Mouse (Mus musculus) fibroblast of lung, adult 2 months (primary cell): ENCODE results near the gene Slfn2.

Source experiments
- DNase-seq: peaks from one replicate; pipeline ENCODE4 v3.0.0-alpha.2; 2011; ENCODE audit warnings: low read depth

The Slfn2 gene

DNA sequence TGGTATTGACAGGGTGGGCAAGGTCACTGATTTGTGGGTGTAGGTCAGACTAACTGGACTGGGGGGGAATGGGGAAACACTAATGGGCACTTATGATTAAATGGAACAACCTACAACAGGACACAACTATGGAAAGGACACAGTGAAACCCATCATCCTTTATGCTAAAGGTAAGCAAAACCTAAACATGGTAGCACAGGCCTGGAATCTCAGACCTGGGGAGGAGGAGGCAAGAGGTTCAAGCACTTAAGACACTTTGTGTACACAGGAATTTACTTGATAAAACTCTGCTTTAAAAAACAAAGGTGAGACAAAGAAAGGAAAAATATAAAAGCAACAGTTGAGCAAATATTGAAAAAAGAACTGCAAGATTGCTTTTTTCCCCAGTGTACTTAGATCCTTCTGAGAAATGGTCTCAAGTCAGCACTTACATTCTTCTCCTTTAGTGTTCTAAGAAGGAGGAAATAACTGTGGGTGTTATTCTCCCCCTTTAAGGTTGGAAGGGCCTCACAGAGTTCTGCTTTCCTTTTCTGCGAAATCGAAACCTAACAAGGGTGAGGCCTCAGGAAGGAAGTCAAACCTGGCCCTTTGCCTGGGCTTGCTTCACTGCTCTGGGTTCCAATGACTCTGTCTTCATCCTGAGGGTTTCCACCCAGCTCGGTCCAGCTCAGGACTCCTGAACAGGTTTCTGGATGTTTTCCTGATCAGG lies 13.0 kb downstream of the Slfn2 start:
- no peak for DNase-seq

DNA sequence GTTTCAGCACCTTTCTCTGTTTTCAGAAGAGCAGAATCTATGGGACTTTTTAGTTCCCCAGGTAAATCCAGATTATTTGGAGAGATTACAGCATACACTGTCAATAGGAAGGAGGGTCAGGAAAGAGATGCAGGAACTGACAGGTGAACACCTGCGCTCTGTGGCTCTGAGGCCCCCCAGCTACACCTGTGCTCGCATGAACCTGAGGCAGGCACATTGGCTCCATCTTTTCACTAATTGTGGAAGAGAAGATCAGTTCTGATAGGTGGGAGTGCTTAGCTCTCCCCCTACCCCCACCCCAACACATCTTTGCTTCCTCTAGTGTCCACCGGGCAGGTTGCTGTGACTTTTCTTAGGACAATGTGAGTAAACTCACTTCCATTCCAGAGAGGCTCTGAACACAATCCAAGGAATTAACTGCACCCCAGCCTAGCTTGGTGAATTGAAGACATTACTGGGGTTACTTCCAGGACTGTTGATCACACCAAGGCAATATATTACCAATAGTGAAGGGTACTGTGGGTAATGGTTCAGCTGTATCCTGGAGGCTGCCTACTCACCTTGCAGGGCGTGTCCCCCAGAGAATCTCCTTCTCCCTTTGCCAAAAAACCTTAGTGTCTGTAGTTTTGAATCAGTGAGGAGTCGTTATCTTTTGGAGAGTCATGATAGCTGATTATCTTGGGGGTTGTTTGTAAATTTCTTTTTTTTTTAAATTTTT lies 13.7 kb downstream of the Slfn2 start:
- DNase-seq: no peak

DNA sequence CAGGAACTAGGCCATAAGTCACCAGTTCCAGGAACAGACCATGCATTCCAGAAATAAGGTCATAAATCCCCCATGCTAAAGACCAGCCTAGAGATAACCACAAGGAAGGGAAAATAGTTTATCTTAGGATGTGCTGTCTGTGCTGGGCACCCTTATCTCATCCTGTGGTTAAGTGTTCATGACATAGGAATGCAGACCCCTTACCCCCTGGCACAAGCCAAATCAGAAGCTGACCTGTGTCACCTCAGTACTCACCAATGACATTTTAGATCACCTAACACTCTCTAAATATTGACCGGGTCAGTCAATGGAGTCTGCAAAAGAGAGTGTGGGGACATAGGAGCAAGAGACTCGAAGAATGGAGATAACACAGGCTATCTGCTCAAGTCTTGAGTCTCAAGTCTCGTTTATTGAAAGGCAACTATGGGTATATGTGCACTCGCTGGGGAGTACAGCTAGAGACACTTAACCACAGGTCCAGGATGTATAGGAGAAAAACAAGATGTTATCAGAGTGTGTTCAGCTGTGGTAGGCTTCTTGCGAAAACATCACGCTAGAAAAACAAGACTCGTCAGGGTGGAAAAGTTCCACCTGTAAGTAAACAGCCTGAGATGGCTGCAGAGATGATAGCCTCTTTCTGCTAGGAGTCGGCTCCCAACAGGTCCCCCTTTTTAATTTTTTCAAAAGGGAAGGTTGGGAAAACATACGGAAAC lies 14.7 kb downstream of the Slfn2 start:
- DNase-seq: no peak

DNA sequence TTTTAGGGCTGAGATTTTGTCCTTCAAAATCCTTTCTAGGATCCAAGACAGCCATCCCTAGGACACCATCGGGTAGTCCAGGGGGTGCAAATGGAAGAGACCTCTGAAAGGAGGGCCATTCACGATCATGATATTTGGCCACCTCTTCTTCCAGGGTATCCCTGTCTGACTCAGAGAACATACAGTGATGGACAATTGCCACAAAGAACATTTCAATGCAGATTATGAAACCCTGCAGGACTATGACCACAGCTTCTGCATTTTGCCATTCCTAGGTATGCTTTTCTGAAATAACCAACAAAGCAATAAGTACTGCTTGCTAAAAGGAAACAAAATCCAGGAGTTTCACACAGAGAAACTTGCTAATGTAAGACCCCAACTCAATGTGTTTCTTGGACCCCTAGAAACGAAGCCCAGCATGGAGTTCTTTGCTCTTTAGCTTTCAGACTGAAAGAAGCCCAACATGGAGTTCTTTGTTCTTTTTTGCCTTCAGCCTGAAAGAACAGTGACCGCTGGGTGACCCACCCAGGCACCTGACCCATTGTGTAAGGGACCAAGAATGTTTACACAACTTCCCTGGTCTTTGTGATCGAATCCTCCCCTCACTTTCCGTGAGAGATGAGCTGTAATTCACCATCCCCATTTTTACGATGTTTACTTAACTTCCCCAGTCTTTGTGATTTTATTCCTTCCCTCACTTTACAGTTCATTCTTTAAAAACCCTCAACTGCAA lies 18.0 kb downstream of the Slfn2 start:
- no peak for DNase-seq

DNA sequence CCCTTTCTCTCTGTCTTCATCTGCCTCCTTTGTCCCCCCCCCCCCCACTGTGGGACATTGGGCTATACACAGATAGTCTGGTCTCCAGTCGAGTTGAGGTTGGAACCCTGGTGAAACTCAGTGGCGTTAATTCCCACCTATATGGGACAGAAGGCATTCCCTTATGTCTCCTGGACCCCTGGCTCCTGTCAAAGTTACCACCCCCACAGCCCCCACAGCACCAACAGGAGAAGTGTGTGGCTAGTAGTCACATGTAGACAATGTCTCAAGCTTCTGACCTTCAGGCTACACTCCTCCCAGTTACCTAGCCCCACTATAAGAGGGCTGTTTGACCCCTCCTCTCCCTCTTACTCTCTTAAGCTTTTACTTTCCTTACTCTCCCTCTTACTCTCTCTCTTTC lies 19.2 kb downstream of the Slfn2 start:
- no peak for DNase-seq

DNA sequence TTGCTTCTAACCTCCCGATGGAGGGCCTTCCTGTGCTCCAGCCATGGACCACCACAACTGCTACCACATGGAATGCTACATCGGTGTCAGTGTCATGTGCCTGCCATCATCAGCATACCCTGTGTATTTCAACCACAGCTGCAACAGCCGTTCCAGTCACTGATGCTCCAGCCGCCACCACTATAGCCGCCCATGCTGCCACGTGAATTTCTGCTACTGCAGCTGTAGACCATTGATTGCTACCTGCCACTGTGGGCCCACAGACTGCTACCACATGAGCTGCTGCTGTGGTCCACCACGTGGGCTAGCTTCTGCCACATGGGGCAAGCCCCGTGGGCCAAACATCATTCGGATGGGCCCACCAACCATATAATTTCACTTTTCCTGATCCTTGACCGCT lies 19.8 kb downstream of the Slfn2 start:
- no peak for DNase-seq

DNA sequence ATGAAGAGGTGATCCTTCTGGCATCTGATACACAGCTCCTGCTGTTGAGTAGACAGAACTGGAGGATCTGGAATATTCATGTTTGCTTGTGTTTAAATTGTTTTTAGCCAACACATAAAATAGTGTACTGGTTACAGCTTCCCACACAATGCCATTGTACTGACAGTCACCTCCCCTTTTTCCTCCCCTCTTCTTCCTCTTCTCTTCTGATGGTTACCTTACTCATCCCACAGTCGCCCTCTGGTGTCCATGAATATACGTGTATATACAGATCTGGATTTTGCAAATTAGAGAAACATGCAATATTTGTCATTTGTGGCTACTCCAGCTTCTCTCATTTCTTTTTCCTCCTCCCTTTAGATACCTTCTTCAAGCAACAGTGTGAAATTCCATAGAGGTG lies 50.2 kb downstream of the Slfn2 start:
- no peak for DNase-seq

DNA sequence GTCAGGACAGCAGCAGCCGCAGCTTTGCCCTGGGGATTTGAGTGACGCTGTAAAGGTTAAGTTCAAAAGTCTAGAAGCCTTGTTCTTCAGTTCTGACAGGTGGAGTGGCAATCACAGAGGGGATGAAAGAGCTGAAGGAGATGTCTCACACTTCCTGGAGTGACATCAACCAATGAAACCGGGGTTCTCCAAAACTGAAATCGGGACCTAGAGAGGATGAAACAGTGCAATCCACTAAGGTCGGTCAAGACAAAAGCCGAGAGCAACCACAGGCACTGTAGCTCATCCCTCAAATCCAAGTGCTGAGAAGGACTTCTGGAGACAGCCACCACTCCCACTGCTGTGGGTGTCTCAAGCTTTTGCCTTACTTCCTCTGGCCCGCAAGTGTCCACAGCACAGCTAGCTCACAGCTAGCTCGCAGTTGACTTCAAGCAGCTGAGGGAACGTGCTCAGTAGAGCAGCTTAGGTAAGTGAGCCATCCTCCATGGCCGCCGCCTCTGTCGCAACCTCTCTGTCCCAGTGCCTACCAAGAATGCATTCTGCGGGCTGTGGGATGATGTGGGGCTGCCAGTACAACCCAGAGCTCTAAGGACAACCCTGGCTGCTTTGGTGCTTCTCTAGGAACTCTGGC lies 51.8 kb downstream of the Slfn2 start, which contains the start of gene Slfn1:
Slfn1 (plus strand) TSS at position 253 of the 631 bp plus-strand sequence.
- no peak for DNase-seq

DNA sequence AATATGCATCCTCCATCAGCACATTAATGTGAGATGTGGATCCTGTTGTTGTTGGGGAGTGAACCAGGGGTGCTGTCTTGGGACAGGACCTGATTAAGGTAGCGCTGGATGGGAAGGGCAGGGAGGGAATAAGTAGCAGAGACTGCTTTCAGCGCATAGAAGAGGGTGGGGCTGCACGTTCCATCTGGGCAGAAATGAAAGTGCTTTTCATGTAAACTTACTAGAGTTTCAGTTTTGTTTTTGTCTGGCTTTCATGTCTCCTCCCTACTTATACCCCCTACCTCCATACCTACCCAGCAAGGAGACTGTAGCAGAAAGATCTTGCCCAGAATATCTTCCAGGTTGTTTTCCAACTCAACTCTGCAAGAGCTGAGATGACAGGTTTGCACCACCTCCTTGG lies 53.1 kb downstream of the Slfn2 start:
- no peak for DNase-seq
